Mouse (Mus musculus) heart, embryonic 15.5 days (tissue): Measurements from ENCODE around the gene Mpp5. TPM values are rescaled to one million over a fixed set of nuclear protein-coding genes. Genes with fewer than 3 reads are reported as not detected.

Experiments used
- ATAC-seq: fragments of 200-750 bp; cut with Nextera tagmentation; replicated peaks from 2 replicates; pipeline ENCODE4 v1.8.0; 2017; ENCODE audit warnings: low read depth, moderate TSS enrichment; ENCODE audit not compliant: insufficient number of reproducible peaks, insufficient read depth, low FRiP score
- H3K27ac ChIP-seq: fragments of 300-500 bp; sonication (generic); 2 replicates; pipeline ENCODE4 v1.5.1; 2015; ENCODE audit warnings: mild to moderate bottlenecking, inconsistent platforms
- H3K27me3 ChIP-seq: fragments of 300-500 bp; sonication (generic); 2 replicates; pipeline ENCODE4 v1.6.1; 2015; ENCODE audit warnings: inconsistent platforms
- H3K36me3 ChIP-seq: fragments of 300-500 bp; sonication (generic); 2 replicates; pipeline ENCODE4 v1.6.1; 2015; ENCODE audit warnings: mild to moderate bottlenecking, inconsistent platforms
- H3K4me1 ChIP-seq: fragments of 300-500 bp; sonication (generic); replicated peaks from 2 replicates; pipeline ENCODE4 v1.6.1; 2015; ENCODE audit warnings: inconsistent platforms
- H3K4me2 ChIP-seq: fragments of 300-500 bp; sonication (generic); 2 replicates; pipeline ENCODE4 v1.6.1; 2015; ENCODE audit warnings: inconsistent platforms, mild to moderate bottlenecking, moderate library complexity
- H3K4me3 ChIP-seq: fragments of 300-500 bp; sonication (generic); 2 replicates; pipeline ENCODE4 v1.5.1; 2015; ENCODE audit warnings: mild to moderate bottlenecking, inconsistent platforms
- H3K9ac ChIP-seq: fragments of 300-500 bp; sonication (generic); 2 replicates; pipeline ENCODE4 v1.6.1; 2015; ENCODE audit warnings: mild to moderate bottlenecking, inconsistent platforms
- H3K9me3 ChIP-seq: fragments of 300-500 bp; sonication (generic); replicated peaks from 2 replicates; pipeline ENCODE4 v1.6.1; 2016; ENCODE audit warnings: inconsistent platforms
- WGBS: fragments of 180-500 bp; shearing (Covaris S2); methylation state at CpG from one replicate; pipeline ENCODE4 v1.1.7; 2015; ENCODE audit warnings: mixed read lengths; 5-methylcytosine and 5-hydroxymethylcytosine counted together
- polyA plus RNA-seq: library from polyadenylated mRNA; unstranded; fragments of >200 nt; fragmentation: Nextera tagmentation; extraction: Ambion mirVana; gene quantifications from 2 replicates; pipeline ENCODE4 v1.2.1, GENCODE M21; 2015

The Mpp5 gene
- polyA plus RNA-seq, 1 experiment from 2014 or later: 14.8 TPM

GRCm38 (mm10) chr12:78773211-78773610 is 24.5 kb downstream of the Mpp5 start:
- Histone ChIP-seq H3K27ac (peak overlapping the region; percentile 49), H3K4me2 (no peak overlapping the region), H3K9me3 (no peaks in the 10 kb centered on the region), H3K4me1 (peaks cover 14% of the 10 kb centered on the region; the same call in 1 of the 2 replicates), H3K9ac (no peak overlapping the region), H3K4me3 (no peak overlapping the region), H3K27me3 (no peaks in the 10 kb centered on the region), H3K36me3 (no peaks in the 10 kb centered on the region)
- WGBS: 10% methylated on average over 2 of the region's 2 CpGs
- ATAC-seq: no peak

GRCm38 (mm10) chr12:78777916-78778315 is 29.2 kb downstream of the Mpp5 start:
- H3K36me3 ChIP-seq: no peaks in the 10 kb centered on the region
- no peak overlapping the region for H3K4me3 ChIP-seq
- H3K4me1 ChIP-seq: peaks cover 12% of the 10 kb centered on the region; the same call in 1 of the 2 replicates
- no peak overlapping the region for H3K4me2 ChIP-seq
- no peak overlapping the region for H3K27ac ChIP-seq
- no peaks in the 10 kb centered on the region for H3K27me3 ChIP-seq
- H3K9ac ChIP-seq: no peak overlapping the region
- WGBS: 47% methylated on average over 2 of the region's 2 CpGs
- ATAC-seq: no peak
- H3K9me3 ChIP-seq: no peaks in the 10 kb centered on the region

GRCm38 (mm10) chr12:78778423-78779067 is 29.8 kb downstream of the Mpp5 start:
- Histone ChIP-seq H3K9ac (no peak overlapping the region), H3K36me3 (no peaks in the 10 kb centered on the region), H3K4me1 (peaks cover 6% of the 10 kb centered on the region; the same call in 1 of the 2 replicates), H3K4me2 (no peak overlapping the region), H3K4me3 (no peak overlapping the region), H3K27ac (no peak overlapping the region), H3K27me3 (no peaks in the 10 kb centered on the region), H3K9me3 (no peaks in the 10 kb centered on the region)
- no peak for ATAC-seq
- 71% methylated on average over 4 of the region's 4 CpGs for WGBS

DNA sequence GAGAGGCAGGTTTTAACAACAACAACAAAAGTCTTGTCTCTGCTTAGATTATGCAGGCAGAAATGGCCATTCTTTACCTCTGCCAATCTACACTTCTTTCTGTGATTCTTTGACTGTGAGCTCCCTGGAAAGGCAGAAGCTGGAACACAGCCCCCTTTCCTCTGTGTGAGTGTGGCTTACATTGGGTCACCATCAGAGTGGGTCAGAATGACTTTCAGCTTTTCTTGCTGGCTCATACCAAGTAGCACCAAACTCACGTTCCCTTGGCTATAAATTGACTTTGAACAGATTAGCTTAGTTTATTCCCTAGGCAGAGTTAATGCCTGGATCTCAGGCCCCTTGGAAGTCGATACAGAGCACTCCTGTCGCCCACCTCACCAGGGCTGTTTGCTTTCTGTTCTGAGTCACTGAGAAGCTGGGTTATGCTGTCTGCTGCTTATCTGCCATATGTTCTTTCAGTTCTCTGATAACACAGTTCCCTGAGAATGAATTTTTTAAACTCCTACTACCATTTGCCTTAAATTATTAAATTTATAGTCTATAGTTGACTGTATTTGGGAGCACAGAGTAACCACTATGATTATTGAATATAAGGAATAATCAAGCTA is 39.7 kb downstream of the Mpp5 start:
- Histone ChIP-seq H3K27ac (peak overlapping the region; percentile 47), H3K4me3 (no peak overlapping the region), H3K36me3 (no peaks in the 10 kb centered on the region), H3K9me3 (no peaks in the 10 kb centered on the region), H3K4me2 (peak overlapping the region; percentile 27; the same call in 1 of the 2 replicates), H3K27me3 (no peaks in the 10 kb centered on the region), H3K4me1 (peaks cover 5% of the 10 kb centered on the region; the same call in 1 of the 2 replicates), H3K9ac (no peak overlapping the region)
- ATAC-seq: no peak
- 22% methylated on average over 3 of the region's 3 CpGs for WGBS

GRCm38 (mm10) chr12:78790791-78791190 is 42.1 kb downstream of the Mpp5 start:
- ATAC-seq: no peak
- 58% methylated on average over 2 of the region's 2 CpGs for WGBS
- Histone ChIP-seq H3K9me3 (no peaks in the 10 kb centered on the region), H3K9ac (no peak overlapping the region), H3K4me3 (no peak overlapping the region), H3K4me2 (no peak overlapping the region), H3K4me1 (peaks cover 5% of the 10 kb centered on the region; the same call in 1 of the 2 replicates), H3K27ac (no peak overlapping the region), H3K36me3 (no peaks in the 10 kb centered on the region), H3K27me3 (no peaks in the 10 kb centered on the region)

GRCm38 (mm10) chr12:78794236-78794635 is 45.5 kb downstream of the Mpp5 start:
- ATAC-seq: no peak
- Histone ChIP-seq H3K9me3 (no peaks in the 10 kb centered on the region), H3K27ac (no peak overlapping the region), H3K4me2 (no peak overlapping the region), H3K4me3 (no peak overlapping the region), H3K9ac (no peak overlapping the region), H3K36me3 (peaks cover 17% of the 10 kb centered on the region; the same call in 1 of the 2 replicates), H3K4me1 (no peaks in the 10 kb centered on the region), H3K27me3 (no peaks in the 10 kb centered on the region)
- WGBS: 20% methylated on average over 1 of the region's 1 CpGs

DNA sequence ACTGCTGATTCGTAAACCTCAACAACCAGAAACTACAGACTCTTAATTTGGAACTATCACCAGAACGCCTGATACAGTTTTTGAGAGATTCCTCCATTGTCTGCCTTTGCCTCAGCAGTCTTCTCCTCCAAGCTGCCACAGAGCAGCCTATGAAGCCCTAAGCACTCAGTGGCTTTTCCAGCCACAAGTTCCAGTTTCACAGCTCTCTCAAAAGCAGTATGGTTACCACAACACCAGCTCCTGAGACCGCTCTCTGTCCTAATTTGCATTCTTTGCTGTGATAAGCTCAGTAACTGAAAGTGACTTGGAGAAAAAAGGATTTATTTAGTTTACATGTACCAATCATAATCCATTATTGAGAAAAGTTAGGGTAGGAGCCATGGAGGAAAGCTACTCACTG is 51.3 kb downstream of the Mpp5 start:
- 72% methylated on average over 3 of the region's 3 CpGs for WGBS
- H3K9me3 ChIP-seq: no peaks in the 10 kb centered on the region
- no peak overlapping the region for H3K27ac ChIP-seq
- H3K27me3 ChIP-seq: no peaks in the 10 kb centered on the region
- H3K4me2 ChIP-seq: no peak overlapping the region
- no peak overlapping the region for H3K9ac ChIP-seq
- H3K36me3 ChIP-seq: peaks cover 17% of the 10 kb centered on the region; the same call in 1 of the 2 replicates
- 0 out of 2 replicates have a peak, but pooled peaks cover 2% of the 10 kb centered on the region for H3K4me1 ChIP-seq
- no peak for ATAC-seq
- H3K4me3 ChIP-seq: no peak overlapping the region

GRCm38 (mm10) chr12:78801836-78802235 is 53.1 kb downstream of the Mpp5 start:
- H3K9ac ChIP-seq: no peak overlapping the region
- H3K4me1 ChIP-seq: 0 out of 2 replicates have a peak, but pooled peaks cover 2% of the 10 kb centered on the region
- ATAC-seq: no peak
- no peak overlapping the region for H3K4me2 ChIP-seq
- no peaks in the 10 kb centered on the region for H3K27me3 ChIP-seq
- no peak overlapping the region for H3K27ac ChIP-seq
- peaks cover 17% of the 10 kb centered on the region; the same call in 1 of the 2 replicates for H3K36me3 ChIP-seq
- no peaks in the 10 kb centered on the region for H3K9me3 ChIP-seq
- no peak overlapping the region for H3K4me3 ChIP-seq

DNA sequence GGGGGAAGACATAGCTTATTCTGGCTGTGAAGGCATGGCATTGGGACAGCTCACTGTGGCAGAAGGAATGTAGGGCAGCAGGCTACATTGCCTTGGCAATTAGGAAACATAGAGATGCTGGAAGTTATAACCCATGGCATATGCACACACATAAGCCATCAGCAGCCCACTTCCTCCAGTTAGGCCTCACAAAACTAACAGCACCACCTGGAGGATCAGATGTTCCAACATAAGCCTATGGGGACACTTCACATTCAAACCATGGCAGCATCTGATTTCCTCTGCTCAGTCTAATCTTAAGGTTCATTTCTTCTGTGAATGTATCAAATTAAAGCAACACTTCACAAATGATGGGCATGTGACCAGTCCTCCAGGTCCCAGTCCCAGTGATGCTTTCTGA is 65.7 kb downstream of the Mpp5 start:
- no peak overlapping the region for H3K27ac ChIP-seq
- no peaks in the 10 kb centered on the region for H3K36me3 ChIP-seq
- H3K4me3 ChIP-seq: no peak overlapping the region
- H3K9me3 ChIP-seq: no peaks in the 10 kb centered on the region
- no peak for ATAC-seq
- no peaks in the 10 kb centered on the region for H3K27me3 ChIP-seq
- no peak overlapping the region for H3K9ac ChIP-seq
- H3K4me2 ChIP-seq: no peak overlapping the region
- no peaks in the 10 kb centered on the region for H3K4me1 ChIP-seq

GRCm38 (mm10) chr12:78834496-78834895 is 85.8 kb downstream of the Mpp5 start:
- Histone ChIP-seq H3K4me3 (no peak overlapping the region), H3K9ac (no peak overlapping the region), H3K4me1 (no peaks in the 10 kb centered on the region), H3K27me3 (no peaks in the 10 kb centered on the region), H3K36me3 (peaks cover 42% of the 10 kb centered on the region), H3K9me3 (no peaks in the 10 kb centered on the region), H3K27ac (no peak overlapping the region), H3K4me2 (no peak overlapping the region)
- 84% methylated on average over 2 of the region's 2 CpGs for WGBS
- ATAC-seq: no peak

- H3K36me3 ChIP-seq: peaks cover 63% of the 10 kb centered on the region
- no peaks in the 10 kb centered on the region for H3K4me1 ChIP-seq
- no peak for ATAC-seq
- no peaks in the 10 kb centered on the region for H3K27me3 ChIP-seq
- H3K9ac ChIP-seq: no peak overlapping the region
- H3K4me3 ChIP-seq: no peak overlapping the region
- no peak overlapping the region for H3K27ac ChIP-seq
- no peaks in the 10 kb centered on the region for H3K9me3 ChIP-seq
- WGBS: 67% methylated on average over 4 of the region's 4 CpGs
- H3K4me2 ChIP-seq: no peak overlapping the region
These were observed 91.2 kb downstream of the Mpp5 start for GRCm38 (mm10) chr12:78839906-78840305.

DNA sequence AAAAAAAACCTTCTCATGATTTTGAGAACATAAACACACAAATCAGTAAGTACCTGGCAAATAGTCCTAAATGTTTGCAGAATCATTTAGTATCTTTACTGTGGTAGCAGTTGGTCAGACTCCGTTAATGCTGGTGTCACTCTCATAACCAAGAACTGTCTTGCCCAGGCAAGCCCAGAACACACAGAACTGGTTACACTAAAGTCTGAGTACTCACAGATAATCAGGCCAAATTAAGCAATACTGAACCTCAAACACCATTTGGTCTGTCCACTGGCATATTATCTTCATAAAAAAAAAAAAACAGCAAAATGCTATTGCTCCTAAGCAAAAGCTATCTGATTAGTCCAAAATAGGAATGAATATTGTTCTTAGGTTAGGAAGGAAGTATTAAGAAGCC is 93.7 kb downstream of the Mpp5 start:
- H3K27me3 ChIP-seq: no peaks in the 10 kb centered on the region
- H3K9ac ChIP-seq: no peak overlapping the region
- ATAC-seq: no peak
- H3K27ac ChIP-seq: no peak overlapping the region
- WGBS: 87% methylated on average over 1 of the region's 1 CpGs
- no peaks in the 10 kb centered on the region for H3K4me1 ChIP-seq
- H3K4me3 ChIP-seq: no peak overlapping the region
- H3K9me3 ChIP-seq: no peaks in the 10 kb centered on the region
- H3K4me2 ChIP-seq: no peak overlapping the region
- peaks cover 60% of the 10 kb centered on the region for H3K36me3 ChIP-seq
